ENCODE assay signal across 8 mouse cellular contexts in the genomic region with DNA sequence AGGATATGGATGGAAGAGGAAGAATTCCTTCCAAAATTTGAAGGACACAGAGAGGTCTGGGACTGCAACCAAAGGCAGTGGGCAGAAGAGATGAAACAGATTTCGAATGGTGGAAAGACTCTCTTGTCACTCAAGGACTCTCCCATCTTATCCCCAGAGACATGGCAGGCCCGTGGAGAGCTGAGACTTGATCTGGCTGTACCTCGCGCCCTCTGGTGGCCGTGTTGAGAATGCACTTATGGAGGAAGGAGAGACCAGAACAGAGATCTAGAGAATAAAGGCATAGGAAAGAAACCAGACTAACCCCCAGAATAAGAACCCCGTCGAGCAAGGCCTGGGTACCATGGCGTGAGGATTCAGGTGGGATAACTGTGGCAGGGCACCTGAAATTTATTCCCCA.
A peak's percentile ranks its signal among the peaks of the same experiment; 100 is the strongest.
DNase-seq lines count a peak whose midpoint lies in the region; ATAC-seq and TF ChIP-seq lines count a peak whose summit lies in the region.

No protein-coding gene starts in this region.

- H3K4me3 ChIP-seq in forebrain, embryonic 10.5 days, result no peak overlapping the region
- no peak overlapping the region for H3K4me3 ChIP-seq in forebrain, embryonic 12.5 days (replicated peaks)
- no peak overlapping the region for H3K4me3 ChIP-seq in embryonic fibroblast, embryonic 13.5 days (ENCODE audit: insufficient read depth, low read length)
- no peak overlapping the region for H3K4me3 ChIP-seq in heart, postnatal 0 days (ENCODE audit: low read depth, low read length)
- H3K4me3 ChIP-seq in small intestine, adult 2 months (ENCODE audit: low read depth, low read length), result no peak overlapping the region

- H3K36me3 ChIP-seq in forebrain, embryonic 10.5 days (replicated peaks), result no peaks in the 10 kb centered on the region
- no peaks in the 10 kb centered on the region for H3K36me3 ChIP-seq in forebrain, embryonic 12.5 days (replicated peaks)
- H3K36me3 ChIP-seq in heart, postnatal 0 days (replicated peaks; ENCODE audit: control insufficient read depth, insufficient read depth, low read length), result no peaks in the 10 kb centered on the region
- H3K36me3 ChIP-seq in small intestine, adult 2 months (ENCODE audit: control insufficient read depth, insufficient read depth, low read length), result no peaks in the 10 kb centered on the region

- H3K4me2 ChIP-seq in forebrain, embryonic 12.5 days, result no peak overlapping the region
- no peak overlapping the region for H3K4me2 ChIP-seq in heart, postnatal 0 days (ENCODE audit: low read depth, low read length)

- ATAC-seq in forebrain, embryonic 12.5 days (ENCODE audit: low FRiP score), result no peak
- ATAC-seq in heart, postnatal 0 days (ENCODE audit: insufficient read depth, low read depth), result no peak
- peak; percentile 81 for ATAC-seq in megakaryocyte progenitor cell, adult 5-6 weeks (replicated peaks; ENCODE audit: poor library complexity)

- H3K9me3 ChIP-seq in forebrain, embryonic 10.5 days, result no peaks in the 10 kb centered on the region; the same call in 1 of the 2 replicates
- no peaks in the 10 kb centered on the region for H3K9me3 ChIP-seq in forebrain, embryonic 12.5 days
- H3K9me3 ChIP-seq in heart, postnatal 0 days (replicated peaks; ENCODE audit: control insufficient read depth, low read length), result no peaks in the 10 kb centered on the region

- H3K4me1 ChIP-seq in forebrain, embryonic 10.5 days, result no peaks in the 10 kb centered on the region
- H3K4me1 ChIP-seq in forebrain, embryonic 12.5 days, result peaks cover 4% of the 10 kb centered on the region; the same call in 1 of the 2 replicates
- peaks cover under 1% of the 10 kb centered on the region; the same call in 1 of the 2 replicates for H3K4me1 ChIP-seq in embryonic fibroblast, embryonic 13.5 days (ENCODE audit: control insufficient read depth, insufficient read depth, low read length)
- no peaks in the 10 kb centered on the region for H3K4me1 ChIP-seq in heart, postnatal 0 days (ENCODE audit: control insufficient read depth, insufficient read depth)
- H3K4me1 ChIP-seq in small intestine, adult 2 months (ENCODE audit: control insufficient read depth, insufficient read depth, insufficient read length, low read length), result no peaks in the 10 kb centered on the region

- H3K27me3 ChIP-seq in forebrain, embryonic 10.5 days (ENCODE audit: poor library complexity, severe bottlenecking), result 0 out of 2 replicates have a peak, but pooled peaks cover 9% of the 10 kb centered on the region
- H3K27me3 ChIP-seq in forebrain, embryonic 12.5 days, result 0 out of 2 replicates have a peak, but pooled peaks cover 10% of the 10 kb centered on the region
- no peaks in the 10 kb centered on the region for H3K27me3 ChIP-seq in heart, postnatal 0 days (ENCODE audit: control insufficient read depth, insufficient read depth, low read length)
- no peaks in the 10 kb centered on the region for H3K27me3 ChIP-seq in small intestine, adult 2 months (ENCODE audit: control insufficient read depth, insufficient read depth, low read length)

- H3K27ac ChIP-seq in forebrain, embryonic 10.5 days, result no peak overlapping the region
- H3K27ac ChIP-seq in forebrain, embryonic 12.5 days, result no peak overlapping the region
- H3K27ac ChIP-seq in embryonic fibroblast, embryonic 13.5 days (ENCODE audit: insufficient read depth, low read length), result no peak overlapping the region
- H3K27ac ChIP-seq in heart, postnatal 0 days (ENCODE audit: low read depth), result no peak overlapping the region
- H3K27ac ChIP-seq in small intestine, adult 2 months (ENCODE audit: insufficient read depth, low read depth, low read length), result no peak overlapping the region

- 18% methylated on average over 8 of the region's 8 CpGs for WGBS in forebrain, embryonic 10.5 days
- 10% methylated on average over 8 of the region's 8 CpGs for WGBS in forebrain, embryonic 12.5 days
- WGBS in heart, postnatal 0 days, result 9% methylated on average over 8 of the region's 8 CpGs
- WGBS in small intestine, adult 2 months, result 11% methylated on average over 8 of the region's 8 CpGs

- peak; percentile 85 for DNase-seq in forebrain, embryonic 10.5 days (ENCODE audit: extremely low spot score, low spot score)
- peak; percentile 89 for DNase-seq in brain, embryonic 14.5 days (ENCODE audit: low read depth)
- peak; percentile 59 for DNase-seq in heart, postnatal 0 days (ENCODE audit: low spot score)
- DNase-seq in layer of hippocampus, postnatal 14 days (ENCODE audit: low spot score in 2 of 2), result peak; percentile 84 to 88

- peak; percentile 86 for TF ChIP-seq CTCF in brain, embryonic 14.5 days (IDR thresholded peaks at IDR 0.05; ENCODE audit: borderline replicate concordance, extremely low read depth, insufficient read depth, insufficient read length)
- peak; percentile 77 for TF ChIP-seq CTCF in embryonic fibroblast, embryonic 13.5 days (IDR thresholded peaks at IDR 0.05; ENCODE audit: borderline replicate concordance, insufficient read depth, low read length)
- peak; percentile 80 for TF ChIP-seq CTCF in heart, postnatal 0 days (IDR thresholded peaks at IDR 0.05; ENCODE audit: low read depth)
- TF ChIP-seq CTCF in small intestine, adult 2 months (IDR thresholded peaks at IDR 0.05; ENCODE audit: extremely low read depth, insufficient read length, insufficient replicate concordance, low read depth, low read length), result peak; percentile 59; the same call in 1 of the 2 replicates

- no peak for TF ChIP-seq POLR2A in brain, embryonic 14.5 days (IDR thresholded peaks at IDR 0.05; ENCODE audit: borderline replicate concordance, extremely low read depth, insufficient read depth, insufficient read length, poor library complexity, severe bottlenecking)
- TF ChIP-seq POLR2A in embryonic fibroblast, embryonic 13.5 days (IDR thresholded peaks at IDR 0.05; ENCODE audit: low read depth, low read length), result no peak
- TF ChIP-seq POLR2A in small intestine, adult 2 months (IDR thresholded peaks at IDR 0.05; ENCODE audit: low read depth, low read length), result no peak

- TF ChIP-seq EP300 in heart, postnatal 0 days (IDR thresholded peaks at IDR 0.05; ENCODE audit: low read depth), result no peak

- H3K9ac ChIP-seq in forebrain, embryonic 12.5 days, result no peak overlapping the region
- no peak overlapping the region for H3K9ac ChIP-seq in heart, postnatal 0 days (replicated peaks; ENCODE audit: low read depth, low read length)
